ENCODE assay signal across 8 mouse cellular contexts in the genomic region with DNA sequence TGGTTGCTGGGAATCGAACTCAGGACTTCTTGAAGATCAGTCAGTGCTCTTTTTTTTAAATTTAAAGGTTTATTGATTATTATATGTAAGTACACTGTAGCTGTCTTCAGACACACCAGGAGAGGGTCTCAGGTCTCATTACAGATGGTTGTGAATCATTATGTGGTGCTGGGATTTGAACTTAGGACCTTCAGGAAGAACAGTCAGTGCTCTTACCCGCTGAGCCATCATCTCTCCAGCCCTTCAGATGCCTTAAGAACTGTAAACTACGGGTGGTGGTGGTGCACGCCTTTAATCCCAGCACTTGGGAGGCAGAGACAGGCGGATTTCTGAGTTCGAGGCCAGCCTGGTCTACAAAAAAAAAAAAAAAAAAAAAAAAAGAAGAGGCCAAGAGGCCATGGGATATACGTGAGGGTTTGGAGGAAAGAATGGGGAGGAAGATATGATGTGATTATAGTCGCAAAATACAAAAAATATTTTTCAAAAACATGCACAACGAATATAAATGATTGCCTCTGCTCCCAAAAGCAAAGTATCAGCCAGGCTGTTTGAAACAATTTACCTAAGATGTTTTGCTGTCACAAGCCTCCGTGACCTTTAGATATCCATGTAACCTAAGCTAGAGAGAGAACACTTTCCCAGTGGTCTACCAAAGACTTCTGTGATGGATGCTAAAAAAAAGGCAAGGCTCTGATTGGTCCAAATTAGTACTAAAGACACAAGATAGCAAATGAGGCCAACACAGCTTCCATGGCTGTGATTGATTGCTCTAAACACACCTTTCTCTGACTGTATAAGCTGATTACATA. TPM values are rescaled to one million over a fixed set of nuclear protein-coding genes. Genes with fewer than 3 reads are reported as not detected.
A peak's percentile ranks its signal among the peaks of the same experiment; 100 is the strongest.
DNase-seq lines count a peak whose midpoint lies in the region; ATAC-seq and TF ChIP-seq lines count a peak whose summit lies in the region.

No protein-coding gene starts in this region.

- no peaks in the 10 kb centered on the region for H3K27me3 ChIP-seq in heart, embryonic 16.5 days (ENCODE audit: control insufficient read depth, insufficient read depth, low read length)
- H3K27me3 ChIP-seq in ES-Bruce4 (ENCODE audit: control insufficient read depth, insufficient read depth, low read length, poor library complexity, severe bottlenecking) = no peaks in the 10 kb centered on the region
- H3K27me3 ChIP-seq in liver, embryonic 15.5 days = no peaks in the 10 kb centered on the region

- peak overlapping the region; percentile 84 for H3K27ac ChIP-seq in heart, embryonic 16.5 days (ENCODE audit: low read length)
- H3K27ac ChIP-seq in ES-Bruce4 (ENCODE audit: insufficient read depth, low read length) = peak overlapping the region; percentile 82
- H3K27ac ChIP-seq in embryonic fibroblast, embryonic 13.5 days (ENCODE audit: insufficient read depth, low read length) = peak overlapping the region; percentile 79; the same call in 1 of the 2 replicates
- peak overlapping the region; percentile 87 for H3K27ac ChIP-seq in liver, embryonic 15.5 days (replicated peaks)

- H3K36me3 ChIP-seq in heart, embryonic 16.5 days (ENCODE audit: control insufficient read depth, insufficient read depth) = peaks cover 18% of the 10 kb centered on the region
- H3K36me3 ChIP-seq in ES-Bruce4 (ENCODE audit: control insufficient read depth, insufficient read depth, low read length, poor library complexity, severe bottlenecking) = peaks cover 8% of the 10 kb centered on the region
- peaks cover 24% of the 10 kb centered on the region for H3K36me3 ChIP-seq in liver, embryonic 15.5 days (replicated peaks)

- no peak for TF ChIP-seq EP300 in ES-Bruce4 (IDR thresholded peaks at IDR 0.05; ENCODE audit: insufficient read depth, low read depth, low read length)

- 71% methylated on average over 10 of the region's 10 CpGs for WGBS in heart, embryonic 16.5 days
- WGBS in liver, embryonic 15.5 days (ENCODE audit: insufficient replicate concordance) = 63% methylated on average over 10 of the region's 10 CpGs

- intact Hi-C loops in heart, postnatal 10 days (cut with DNase I) = no loop called here
- intact Hi-C loops in gastrocnemius, postnatal 36 days (cut with DNase I) = no loop called here

- H3K4me1 ChIP-seq in heart, embryonic 16.5 days (ENCODE audit: control insufficient read depth, insufficient read depth, low read length) = 0 out of 2 replicates have a peak, but pooled peaks cover 4% of the 10 kb centered on the region
- H3K4me1 ChIP-seq in ES-Bruce4 (ENCODE audit: control insufficient read depth, insufficient read depth, low read length) = no peaks in the 10 kb centered on the region
- H3K4me1 ChIP-seq in embryonic fibroblast, embryonic 13.5 days (ENCODE audit: control insufficient read depth, insufficient read depth, low read length) = no peaks in the 10 kb centered on the region
- peaks cover 23% of the 10 kb centered on the region for H3K4me1 ChIP-seq in liver, embryonic 15.5 days (replicated peaks)

- H3K9me3 ChIP-seq in heart, embryonic 16.5 days (replicated peaks; ENCODE audit: control insufficient read depth, low read length) = no peaks in the 10 kb centered on the region
- no peaks in the 10 kb centered on the region for H3K9me3 ChIP-seq in ES-Bruce4 (replicated peaks; ENCODE audit: control insufficient read depth, insufficient read depth, low read length, poor library complexity, severe bottlenecking)
- H3K9me3 ChIP-seq in liver, embryonic 15.5 days (replicated peaks) = no peaks in the 10 kb centered on the region

- ATAC-seq in heart, embryonic 16.5 days (replicated peaks; ENCODE audit: extremely low read depth, insufficient read depth, low FRiP score) = 0 out of 2 replicates have a peak, but pooled peaks have one; percentile 20
- ATAC-seq in liver, embryonic 15.5 days (ENCODE audit: insufficient read depth) = no peak
- ATAC-seq in erythroblast, adult 5-6 weeks (replicated peaks; ENCODE audit: low FRiP score, poor library complexity, severe bottlenecking) = no peak

- peak overlapping the region; percentile 20; the same call in 1 of the 2 replicates for H3K4me3 ChIP-seq in heart, embryonic 16.5 days (ENCODE audit: low read length)
- H3K4me3 ChIP-seq in ES-Bruce4 (ENCODE audit: low read depth, low read length) = no peak overlapping the region
- no peak overlapping the region for H3K4me3 ChIP-seq in embryonic fibroblast, embryonic 13.5 days (ENCODE audit: insufficient read depth, low read length)
- H3K4me3 ChIP-seq in liver, embryonic 15.5 days (replicated peaks) = peak overlapping the region; percentile 28; the same call in 1 of the 2 replicates

- peak overlapping the region; percentile 56 for H3K4me2 ChIP-seq in heart, embryonic 16.5 days (ENCODE audit: low read depth, low read length)
- peak overlapping the region; percentile 58; the same call in 1 of the 2 replicates for H3K4me2 ChIP-seq in liver, embryonic 15.5 days

- DNase-seq in heart, postnatal 10 days = no peak
- no peak for DNase-seq in right cerebral cortex, adult 18-20 months
- DNase-seq in gastrocnemius, postnatal 36 days = no peak

- H3K9ac ChIP-seq in heart, embryonic 16.5 days (ENCODE audit: low read length) = no peak overlapping the region
- peak overlapping the region; percentile 31 for H3K9ac ChIP-seq in ES-Bruce4 (ENCODE audit: low read depth, poor library complexity, severe bottlenecking)
- no peak overlapping the region for H3K9ac ChIP-seq in liver, embryonic 15.5 days

- TF ChIP-seq CTCF in ES-Bruce4 (IDR thresholded peaks at IDR 0.05; ENCODE audit: low read depth, low read length) = no peak
- no peak for TF ChIP-seq CTCF in embryonic fibroblast, embryonic 13.5 days (IDR thresholded peaks at IDR 0.05; ENCODE audit: borderline replicate concordance, insufficient read depth, low read length)

- TF ChIP-seq POLR2A in ES-Bruce4 (IDR thresholded peaks at IDR 0.05; ENCODE audit: insufficient read depth, low read length) = no peak
- no peak for TF ChIP-seq POLR2A in embryonic fibroblast, embryonic 13.5 days (IDR thresholded peaks at IDR 0.05; ENCODE audit: low read depth, low read length)

RNA-seq across cellular contexts. Expression of a gene that starts 21.9 kb away (rescaled TPM):
- polyA plus RNA-seq in heart, embryonic 16.5 days (2015; fragmentation: Nextera tagmentation; extraction: Ambion mirVana) = 88.5 and 110 TPM in 2 replicates
- 10 to 100 TPM; 65.3 to 66.2 TPM for total RNA-seq in heart, postnatal 10 days (2021)
- 73.7 and 92.5 TPM in 2 replicates for polyA plus RNA-seq in ES-Bruce4 (2011; ENCODE audit: insufficient read depth, insufficient read length, low read depth, missing spikeins)
- polyA plus RNA-seq in embryonic fibroblast, embryonic 13.5 days (2011; ENCODE audit: insufficient read length, low read depth, missing spikeins) = 98.2 and 106 TPM in 2 replicates
- polyA plus RNA-seq in liver, embryonic 15.5 days (2015; fragmentation: Nextera tagmentation; extraction: Ambion mirVana) = 46.7 and 50.4 TPM in 2 replicates
- total RNA-seq in erythroblast, adult 5-6 weeks (2015; ENCODE audit: low replicate concordance) = 12.3 and 19.0 TPM in 2 replicates
- total RNA-seq in erythroblast, adult 5-6 weeks (2017; ENCODE audit: low replicate concordance) = 29.1 and 35.3 TPM in 2 replicates
- total RNA-seq in gastrocnemius, postnatal 36 days (2021) = 10 to 100 TPM; 28.5 to 40.1 TPM

RNA-seq across cellular contexts. Expression of a gene that starts 26.2 kb away (rescaled TPM):
- polyA plus RNA-seq in heart, embryonic 16.5 days (2015; fragmentation: Nextera tagmentation; extraction: Ambion mirVana) = 21.5 and 21.9 TPM in 2 replicates
- 1 to 10 TPM; 6.9 to 7.5 TPM for total RNA-seq in heart, postnatal 10 days (2021)
- polyA plus RNA-seq in ES-Bruce4 (2011; ENCODE audit: insufficient read depth, insufficient read length, low read depth, missing spikeins) = 27.8 and 31.1 TPM in 2 replicates
- polyA plus RNA-seq in embryonic fibroblast, embryonic 13.5 days (2011; ENCODE audit: insufficient read length, low read depth, missing spikeins) = 10.3 and 11.4 TPM in 2 replicates
- 15.7 and 17.7 TPM in 2 replicates for polyA plus RNA-seq in liver, embryonic 15.5 days (2015; fragmentation: Nextera tagmentation; extraction: Ambion mirVana)
- 8.4 and 12.3 TPM in 2 replicates for total RNA-seq in erythroblast, adult 5-6 weeks (2015; ENCODE audit: low replicate concordance)
- total RNA-seq in erythroblast, adult 5-6 weeks (2017; ENCODE audit: low replicate concordance) = 3.2 and 9.5 TPM in 2 replicates
- 1 to 10 TPM; 3.8 to 4.6 TPM for total RNA-seq in gastrocnemius, postnatal 36 days (2021)

RNA-seq across cellular contexts. Expression of a gene that starts 27.3 kb away (rescaled TPM):
- polyA plus RNA-seq in heart, embryonic 16.5 days (2015; fragmentation: Nextera tagmentation; extraction: Ambion mirVana) = 61.6 and 76.5 TPM in 2 replicates
- total RNA-seq in heart, postnatal 10 days (2021) = 10 to 100 TPM; 26.1 to 29.4 TPM
- polyA plus RNA-seq in ES-Bruce4 (2011; ENCODE audit: insufficient read depth, insufficient read length, low read depth, missing spikeins) = 134 and 153 TPM in 2 replicates
- 71.0 and 84.6 TPM in 2 replicates for polyA plus RNA-seq in embryonic fibroblast, embryonic 13.5 days (2011; ENCODE audit: insufficient read length, low read depth, missing spikeins)
- 28.5 and 34.7 TPM in 2 replicates for polyA plus RNA-seq in liver, embryonic 15.5 days (2015; fragmentation: Nextera tagmentation; extraction: Ambion mirVana)
- 22.3 and 24.5 TPM in 2 replicates for total RNA-seq in erythroblast, adult 5-6 weeks (2015; ENCODE audit: low replicate concordance)
- total RNA-seq in erythroblast, adult 5-6 weeks (2017; ENCODE audit: low replicate concordance) = 23.3 and 40.4 TPM in 2 replicates
- 10 to 100 TPM; 16.5 to 21.3 TPM for total RNA-seq in gastrocnemius, postnatal 36 days (2021)

RNA-seq across cellular contexts. Expression of a gene that starts 27.5 kb away (rescaled TPM):
- 55.5 and 63.7 TPM in 2 replicates for polyA plus RNA-seq in heart, embryonic 16.5 days (2015; fragmentation: Nextera tagmentation; extraction: Ambion mirVana)
- total RNA-seq in heart, postnatal 10 days (2021) = 10 to 100 TPM; 47.6 to 49.5 TPM
- 68.6 and 79.0 TPM in 2 replicates for polyA plus RNA-seq in ES-Bruce4 (2011; ENCODE audit: insufficient read depth, insufficient read length, low read depth, missing spikeins)
- polyA plus RNA-seq in embryonic fibroblast, embryonic 13.5 days (2011; ENCODE audit: insufficient read length, low read depth, missing spikeins) = 165 and 169 TPM in 2 replicates
- 25.1 and 25.7 TPM in 2 replicates for polyA plus RNA-seq in liver, embryonic 15.5 days (2015; fragmentation: Nextera tagmentation; extraction: Ambion mirVana)
- total RNA-seq in erythroblast, adult 5-6 weeks (2015; ENCODE audit: low replicate concordance) = 18.6 and 22.2 TPM in 2 replicates
- 19.2 and 21.2 TPM in 2 replicates for total RNA-seq in erythroblast, adult 5-6 weeks (2017; ENCODE audit: low replicate concordance)
- 10 to 100 TPM; 45.0 to 51.3 TPM for total RNA-seq in gastrocnemius, postnatal 36 days (2021)

RNA-seq across cellular contexts. Expression of a gene that starts 56.2 kb away (rescaled TPM):
- 43.0 and 63.6 TPM in 2 replicates for polyA plus RNA-seq in heart, embryonic 16.5 days (2015; fragmentation: Nextera tagmentation; extraction: Ambion mirVana)
- 10 to 100 TPM; 62.8 to 65.1 TPM for total RNA-seq in heart, postnatal 10 days (2021)
- polyA plus RNA-seq in ES-Bruce4 (2011; ENCODE audit: insufficient read depth, insufficient read length, low read depth, missing spikeins) = 73.7 and 75.9 TPM in 2 replicates
- polyA plus RNA-seq in embryonic fibroblast, embryonic 13.5 days (2011; ENCODE audit: insufficient read length, low read depth, missing spikeins) = 72.2 and 75.9 TPM in 2 replicates
- 45.0 and 46.1 TPM in 2 replicates for polyA plus RNA-seq in liver, embryonic 15.5 days (2015; fragmentation: Nextera tagmentation; extraction: Ambion mirVana)
- 40.5 and 54.1 TPM in 2 replicates for total RNA-seq in erythroblast, adult 5-6 weeks (2015; ENCODE audit: low replicate concordance)
- 66.7 and 125 TPM in 2 replicates for total RNA-seq in erythroblast, adult 5-6 weeks (2017; ENCODE audit: low replicate concordance)
- total RNA-seq in gastrocnemius, postnatal 36 days (2021) = 100 to 1,000 TPM in 1 of 2 experiments, 10 to 100 TPM in 1; 83.9 to 111 TPM

Comparison
In these comparisons a context has a peak if more than half of its experiments do, and no peak if none do; other contexts are left out.
1. H3K4me3 ChIP-seq: peak in heart, embryonic 16.5 days (single experiment) and liver, embryonic 15.5 days (single experiment); none in ES-Bruce4 (single experiment) and embryonic fibroblast, embryonic 13.5 days (single experiment).
2. Peak in every context shown above with its lines, with median percentiles within 50 percentile points of each other: H3K27ac ChIP-seq.